In genomic region chr11:84889492-84889891, GRCm38 (mm10) we compare ENCODE assay signal across 18 mouse cellular contexts. TPM values are rescaled to one million over a fixed set of nuclear protein-coding genes. Genes with fewer than 3 reads are reported as not detected.
A peak's percentile ranks its signal among the peaks of the same experiment; 100 is the strongest.
DNase-seq lines count a peak whose midpoint lies in the region; ATAC-seq and TF ChIP-seq lines count a peak whose summit lies in the region.
"Had no signal": no experiment of that assay in that cellular context is flagged by ENCODE, and none has a peak within 500 bp of the region (broad histone marks: within the 10 kb centered on the region; RNA-seq: fewer than 3 reads in every experiment).

No protein-coding gene starts in this region.

- TF ChIP-seq POLR2A in liver, adult 2 months (IDR thresholded peaks at IDR 0.05; ENCODE audit: extremely low read depth, insufficient read depth, low read length): no peak

- no peaks in the 10 kb centered on the region for H3K27me3 ChIP-seq in liver, adult 2 months (ENCODE audit: control insufficient read depth, insufficient read depth, low read length)
- H3K27me3 ChIP-seq in liver, postnatal 0 days (ENCODE audit: insufficient read depth, low read length): no peaks in the 10 kb centered on the region
- no peaks in the 10 kb centered on the region for H3K27me3 ChIP-seq in liver, embryonic 12.5 days (replicated peaks)
- H3K27me3 ChIP-seq: embryonic facial prominence, embryonic 12.5 days; forebrain, embryonic 13.5 days; forebrain, embryonic 15.5 days had no signal

- no peaks in the 10 kb centered on the region for H3K79me2 ChIP-seq in liver, adult 2 months (ENCODE audit: control insufficient read depth, insufficient read depth, low read length)

- no peak overlapping the region for H3K4me3 ChIP-seq in liver, adult 2 months (ENCODE audit: insufficient read depth, low read depth, low read length)
- H3K4me3 ChIP-seq in liver, postnatal 0 days (ENCODE audit: low read depth, low read length): no peak overlapping the region
- no peak overlapping the region for H3K4me3 ChIP-seq in liver, embryonic 12.5 days
- H3K4me3 ChIP-seq: embryonic facial prominence, embryonic 10.5 days; embryonic facial prominence, embryonic 12.5 days; forebrain, embryonic 13.5 days; forebrain, embryonic 15.5 days had no signal

- no peak overlapping the region for H3K9ac ChIP-seq in liver, adult 2 months (ENCODE audit: low read depth, low read length)
- H3K9ac ChIP-seq in liver, postnatal 0 days (replicated peaks): no peak overlapping the region
- H3K9ac ChIP-seq in liver, embryonic 12.5 days: no peak overlapping the region
- H3K9ac ChIP-seq: embryonic facial prominence, embryonic 12.5 days; forebrain, embryonic 13.5 days; forebrain, embryonic 15.5 days had no signal

- TF ChIP-seq CTCF in liver, adult 2 months (IDR thresholded peaks at IDR 0.05; ENCODE audit: low read depth, low read length): no peak
- no peak for TF ChIP-seq CTCF in liver, postnatal 0 days (IDR thresholded peaks at IDR 0.05; ENCODE audit: low read depth)

- ATAC-seq in liver, postnatal 0 days: peak; percentile 44; the same call in 1 of the 2 replicates
- no peak for ATAC-seq in liver, embryonic 12.5 days
- ATAC-seq: forebrain, embryonic 13.5 days; forebrain, embryonic 15.5 days had no signal

- H3K36me3 ChIP-seq in liver, adult 2 months (ENCODE audit: control insufficient read depth, insufficient read depth, low read length): peaks cover 6% of the 10 kb centered on the region; the same call in 1 of the 2 replicates
- peaks cover 24% of the 10 kb centered on the region for H3K36me3 ChIP-seq in liver, postnatal 0 days (replicated peaks; ENCODE audit: insufficient read depth, low read length)
- H3K36me3 ChIP-seq in liver, embryonic 12.5 days: peaks cover 86% of the 10 kb centered on the region

- 33% methylated on average over 2 of the region's 2 CpGs for WGBS in liver, adult 2 months
- 73% methylated on average over 2 of the region's 2 CpGs for WGBS in liver, postnatal 0 days (ENCODE audit: insufficient replicate concordance)
- WGBS in liver, embryonic 12.5 days (ENCODE audit: insufficient replicate concordance): 74% methylated on average over 2 of the region's 2 CpGs

- peak overlapping the region; percentile 19 for H3K27ac ChIP-seq in liver, adult 2 months (replicated peaks; ENCODE audit: insufficient read depth, low read depth, low read length)
- no peak overlapping the region for H3K27ac ChIP-seq in liver, postnatal 0 days (ENCODE audit: low read depth)
- no peak overlapping the region for H3K27ac ChIP-seq in liver, embryonic 12.5 days
- H3K27ac ChIP-seq: embryonic facial prominence, embryonic 10.5 days; embryonic facial prominence, embryonic 12.5 days; forebrain, embryonic 13.5 days; forebrain, embryonic 15.5 days had no signal

- H3K9me3 ChIP-seq in liver, postnatal 0 days (ENCODE audit: low read length): no peaks in the 10 kb centered on the region
- H3K9me3 ChIP-seq in liver, embryonic 12.5 days (replicated peaks): no peaks in the 10 kb centered on the region
- H3K9me3 ChIP-seq: embryonic facial prominence, embryonic 10.5 days; embryonic facial prominence, embryonic 12.5 days; forebrain, embryonic 13.5 days; forebrain, embryonic 15.5 days had no signal

- peak; percentile 87 for DNase-seq in liver, adult 2 months (ENCODE audit: extremely low read depth, low read depth, low spot score)
- DNase-seq in liver: no peak
- no peak for DNase-seq in liver, postnatal 0 days
- DNase-seq in yolk sac, embryonic 10.5 days (ENCODE audit: low spot score): peak; percentile 55
- DNase-seq in cerebellum, postnatal 10 days: no peak
- DNase-seq: adrenal gland, adult 2 months; adrenal gland, postnatal 10 days; adrenal gland, postnatal 25 days; cerebellum, adult 11 months; cerebellum, adult 18-20 months; cerebellum, adult 8-10 months; cerebellum, adult 9-11 months; cerebellum, postnatal 25 days had no signal

- no peak for TF ChIP-seq EP300 in liver, postnatal 0 days (IDR thresholded peaks at IDR 0.05; ENCODE audit: low read depth)

- H3K4me2 ChIP-seq in liver, postnatal 0 days (ENCODE audit: low read depth, low read length): no peak overlapping the region
- no peak overlapping the region for H3K4me2 ChIP-seq in liver, embryonic 12.5 days
- H3K4me2 ChIP-seq: embryonic facial prominence, embryonic 12.5 days; forebrain, embryonic 13.5 days; forebrain, embryonic 15.5 days had no signal

- H3K4me1 ChIP-seq in liver, adult 2 months (ENCODE audit: control insufficient read depth, insufficient read depth, low read length): no peaks in the 10 kb centered on the region; the same call in 1 of the 2 replicates
- no peaks in the 10 kb centered on the region for H3K4me1 ChIP-seq in liver, postnatal 0 days (ENCODE audit: insufficient read depth)
- H3K4me1 ChIP-seq in liver, embryonic 12.5 days: no peaks in the 10 kb centered on the region
- H3K4me1 ChIP-seq: embryonic facial prominence, embryonic 10.5 days; embryonic facial prominence, embryonic 12.5 days; forebrain, embryonic 13.5 days; forebrain, embryonic 15.5 days had no signal

RNA-seq across cellular contexts. Expression of gene Pigw, which starts 9.4 kb away (rescaled TPM):
- 4.2 and 4.8 TPM in 2 replicates for total RNA-seq in liver, adult 2 months (2014; rRNA removed)
- polyA plus RNA-seq in liver, adult 2 months (2012; rRNA removed): 1.2 and 1.5 TPM in 2 replicates
- 1.3 and 1.4 TPM in 2 replicates for polyA plus RNA-seq in liver, postnatal 0 days (2015; fragmentation: Nextera tagmentation; extraction: Ambion mirVana)
- polyA plus RNA-seq in liver, embryonic 12.5 days (2016; fragmentation: Nextera tagmentation; extraction: Ambion mirVana): 2.6 and 3.2 TPM in 2 replicates

RNA-seq across cellular contexts. Expression of gene Myo19, which starts 9.5 kb away (rescaled TPM):
- total RNA-seq in liver, adult 2 months (2014; rRNA removed): 2.3 and 3.7 TPM in 2 replicates
- 5.3 and 7.7 TPM in 2 replicates for polyA plus RNA-seq in liver, adult 2 months (2012; rRNA removed)
- polyA plus RNA-seq in liver, postnatal 0 days (2015; fragmentation: Nextera tagmentation; extraction: Ambion mirVana): 1.7 and 1.8 TPM in 2 replicates
- polyA plus RNA-seq in liver, embryonic 12.5 days (2016; fragmentation: Nextera tagmentation; extraction: Ambion mirVana): 7.6 TPM in 2 replicates

RNA-seq across cellular contexts. Expression of gene Ggnbp2, which starts 18.9 kb away (rescaled TPM):
- total RNA-seq in liver, adult 2 months (2014; rRNA removed): 84.9 and 96.4 TPM in 2 replicates
- 22.5 and 34.0 TPM in 2 replicates for polyA plus RNA-seq in liver, adult 2 months (2012; rRNA removed)
- 44.7 and 56.3 TPM in 2 replicates for polyA plus RNA-seq in liver, postnatal 0 days (2015; fragmentation: Nextera tagmentation; extraction: Ambion mirVana)
- polyA plus RNA-seq in liver, embryonic 12.5 days (2016; fragmentation: Nextera tagmentation; extraction: Ambion mirVana): 75.5 and 76.8 TPM in 2 replicates

RNA-seq across cellular contexts. Expression of gene Znhit3, which starts 26.7 kb away (rescaled TPM):
- 10.0 and 10.3 TPM in 2 replicates for total RNA-seq in liver, adult 2 months (2014; rRNA removed)
- polyA plus RNA-seq in liver, adult 2 months (2012; rRNA removed): 4.3 and 5.4 TPM in 2 replicates
- 20.1 and 21.8 TPM in 2 replicates for polyA plus RNA-seq in liver, postnatal 0 days (2015; fragmentation: Nextera tagmentation; extraction: Ambion mirVana)
- 60.0 and 62.4 TPM in 2 replicates for polyA plus RNA-seq in liver, embryonic 12.5 days (2016; fragmentation: Nextera tagmentation; extraction: Ambion mirVana)

Comparison
In these comparisons a context has a peak if more than half of its experiments do, and no peak if none do; other contexts are left out.
1. DNase-seq: peak in liver, adult 2 months (single experiment) and yolk sac, embryonic 10.5 days (single experiment); none in liver (single experiment), liver, postnatal 0 days (single experiment) and cerebellum, postnatal 10 days (0 of 2).